Mouse (Mus musculus) adrenal gland, postnatal 14 days (tissue): ENCODE results near the gene Abi3bp. TPM values are rescaled to one million over a fixed set of nuclear protein-coding genes. Genes with fewer than 3 reads are reported as not detected.
A peak's percentile ranks its signal among the peaks of the same experiment; 100 is the strongest.

Experiments
- DNase-seq: peaks from one replicate; pipeline ENCODE4 v3.0.0; 2021; ENCODE audit warnings: mixed read lengths
- total RNA-seq: library from RNA; stranded (reverse); gene quantifications from 2 replicates; pipeline ENCODE4 v1.2.3, GENCODE M21; 2021

Abi3bp gene
- total RNA-seq, 1 experiment from 2014 or later: 9.1 TPM

GRCm38 (mm10) chr16:56686747-56687146 lies 209.1 kb downstream of the Abi3bp start:
- DNase-seq: no peak

- peak; percentile 15 for DNase-seq
These were observed 213.0 kb downstream of the Abi3bp start for GRCm38 (mm10) chr16:56690715-56691114.

- DNase-seq: no peak
These were observed 218.8 kb downstream of the Abi3bp start for GRCm38 (mm10) chr16:56696448-56696847.

- no peak for DNase-seq
These were observed 223.2 kb downstream of the Abi3bp start for GRCm38 (mm10) chr16:56700898-56701297.

- no peak for DNase-seq
These were observed 228.1 kb downstream of the Abi3bp start for GRCm38 (mm10) chr16:56705731-56706130.

GRCm38 (mm10) chr16:56710071-56710470 lies 232.4 kb downstream of the Abi3bp start:
- DNase-seq: no peak

- no peak for DNase-seq
These were observed 237.9 kb downstream of the Abi3bp start for GRCm38 (mm10) chr16:56715608-56716007.

GRCm38 (mm10) chr16:56716557-56717179 lies 239.0 kb downstream of the Abi3bp start:
- no peak for DNase-seq

GRCm38 (mm10) chr16:56717224-56718200 lies 239.8 kb downstream of the Abi3bp start, which contains the start of gene Tfg:
TSS of gene Tfg (minus strand) at chr16:56717450.
- DNase-seq: peak; percentile 100

GRCm38 (mm10) chr16:56719031-56719430 lies 241.4 kb downstream of the Abi3bp start:
- no peak for DNase-seq

- DNase-seq: no peak
These were observed 244.7 kb downstream of the Abi3bp start for GRCm38 (mm10) chr16:56722357-56722756.

GRCm38 (mm10) chr16:56724927-56725326 lies 247.2 kb downstream of the Abi3bp start:
- no peak for DNase-seq

- no peak for DNase-seq
These were observed 251.4 kb downstream of the Abi3bp start for GRCm38 (mm10) chr16:56729060-56729459.

Other genes starting within 250 kb of the Abi3bp start
- 67.6 and 73.2 TPM in 2 replicates for gene Tfg, start 239.6 kb downstream of the Abi3bp start, total RNA-seq